Mouse (Mus musculus) hindbrain, embryonic 10.5 days (tissue): Measurements from ENCODE around the gene Ptprt. TPM values are rescaled to one million over a fixed set of nuclear protein-coding genes. Genes with fewer than 3 reads are reported as not detected.

Experiments
- DNase-seq: peaks from one replicate; pipeline ENCODE4 v3.0.0-alpha.2; 2017; ENCODE audit warnings: low spot score
- H3K27ac ChIP-seq: fragments of 300-500 bp; sonication (generic); 2 replicates; pipeline ENCODE4 v1.5.1; 2016; ENCODE audit warnings: mild to moderate bottlenecking, moderate library complexity
- H3K27me3 ChIP-seq: fragments of 300-500 bp; sonication (generic); 2 replicates; pipeline ENCODE4 v1.6.1; 2016; ENCODE audit warnings: mild to moderate bottlenecking; ENCODE audit not compliant: poor library complexity, insufficient read depth, severe bottlenecking
- H3K36me3 ChIP-seq: fragments of 300-500 bp; sonication (generic); 2 replicates; pipeline ENCODE4 v1.6.1; 2016; ENCODE audit warnings: mild to moderate bottlenecking, moderate library complexity
- H3K4me1 ChIP-seq: fragments of 300-500 bp; sonication (generic); replicated peaks from 2 replicates; pipeline ENCODE4 v1.6.1; 2016; ENCODE audit warnings: mild to moderate bottlenecking
- H3K4me3 ChIP-seq: fragments of 300-500 bp; sonication (generic); 2 replicates; pipeline ENCODE4 v1.5.1; 2016; ENCODE audit warnings: mild to moderate bottlenecking, moderate library complexity
- H3K9me3 ChIP-seq: fragments of 300-500 bp; sonication (generic); 2 replicates; pipeline ENCODE4 v1.6.1; 2016; ENCODE audit warnings: mild to moderate bottlenecking, moderate library complexity
- WGBS: fragments of 180-500 bp; shearing (Covaris S2); methylation state at CpG from one replicate; pipeline ENCODE4 v1.1.7; 2016; 5-methylcytosine and 5-hydroxymethylcytosine counted together
- polyA plus RNA-seq: library from polyadenylated mRNA; unstranded; fragments of >200 nt; fragmentation: Nextera tagmentation; extraction: Ambion mirVana; gene quantifications from 2 replicates; pipeline ENCODE4 v1.2.1, GENCODE M21; 2016

Ptprt gene
- polyA plus RNA-seq, 1 experiment from 2014 or later = 1.7 TPM

DNA sequence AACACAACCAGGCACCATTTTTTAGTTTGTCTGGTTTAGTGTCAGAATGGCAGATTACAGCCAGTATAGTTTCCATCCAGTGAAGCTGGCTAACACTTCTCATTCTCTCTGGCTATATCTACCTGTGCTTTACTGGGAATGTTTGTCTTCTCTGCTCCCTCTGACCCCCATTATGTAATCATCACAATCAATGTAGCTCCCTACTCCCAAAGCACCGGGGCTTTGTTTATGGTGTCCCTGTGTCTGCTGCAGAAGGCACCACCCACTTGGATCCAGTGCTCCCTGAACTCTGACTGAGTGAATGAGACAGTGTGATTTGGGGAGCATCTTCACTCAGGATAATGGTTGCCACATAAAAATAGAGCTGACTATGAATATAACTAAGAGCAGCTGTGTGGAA lies 217.8 kb downstream of the Ptprt start:
- WGBS = 56% methylated on average over 1 of the region's 1 CpGs
- no peaks in the 10 kb centered on the region for H3K9me3 ChIP-seq
- no peaks in the 10 kb centered on the region for H3K4me1 ChIP-seq
- H3K4me3 ChIP-seq = no peak overlapping the region
- H3K27me3 ChIP-seq = no peaks in the 10 kb centered on the region
- H3K27ac ChIP-seq = no peak overlapping the region
- DNase-seq = no peak
- no peaks in the 10 kb centered on the region for H3K36me3 ChIP-seq

DNA sequence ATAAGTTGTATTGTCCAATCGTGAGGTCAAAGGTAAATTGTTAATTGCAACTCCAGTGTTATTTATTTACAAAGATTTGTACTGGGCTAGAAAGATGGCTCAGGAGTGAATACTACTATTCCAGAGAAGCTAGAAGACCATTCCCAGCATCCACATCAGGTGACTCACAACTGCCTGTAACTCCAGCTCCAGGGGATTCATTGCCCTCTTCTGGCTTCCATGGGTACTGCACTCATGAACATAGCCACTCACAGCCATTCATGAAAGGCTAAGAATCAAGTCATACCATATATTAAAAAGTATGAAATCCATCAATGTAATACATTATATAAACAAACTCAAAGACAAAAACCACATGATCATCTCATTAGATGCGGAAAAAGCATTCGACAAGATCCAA lies 224.3 kb downstream of the Ptprt start:
- 95% methylated on average over 3 of the region's 3 CpGs for WGBS
- Histone ChIP-seq H3K36me3 (no peaks in the 10 kb centered on the region), H3K27me3 (no peaks in the 10 kb centered on the region), H3K27ac (no peak overlapping the region), H3K4me1 (no peaks in the 10 kb centered on the region), H3K9me3 (no peaks in the 10 kb centered on the region), H3K4me3 (no peak overlapping the region)
- no peak for DNase-seq

- Histone ChIP-seq H3K27me3 (no peaks in the 10 kb centered on the region), H3K27ac (no peak overlapping the region), H3K4me3 (no peak overlapping the region), H3K4me1 (no peaks in the 10 kb centered on the region), H3K36me3 (no peaks in the 10 kb centered on the region), H3K9me3 (no peaks in the 10 kb centered on the region)
- 76% methylated on average over 7 of the region's 7 CpGs for WGBS
- no peak for DNase-seq
Measured at GRCm38 (mm10) chr2:162430171-162430570, 230.8 kb downstream of the Ptprt start.

DNA sequence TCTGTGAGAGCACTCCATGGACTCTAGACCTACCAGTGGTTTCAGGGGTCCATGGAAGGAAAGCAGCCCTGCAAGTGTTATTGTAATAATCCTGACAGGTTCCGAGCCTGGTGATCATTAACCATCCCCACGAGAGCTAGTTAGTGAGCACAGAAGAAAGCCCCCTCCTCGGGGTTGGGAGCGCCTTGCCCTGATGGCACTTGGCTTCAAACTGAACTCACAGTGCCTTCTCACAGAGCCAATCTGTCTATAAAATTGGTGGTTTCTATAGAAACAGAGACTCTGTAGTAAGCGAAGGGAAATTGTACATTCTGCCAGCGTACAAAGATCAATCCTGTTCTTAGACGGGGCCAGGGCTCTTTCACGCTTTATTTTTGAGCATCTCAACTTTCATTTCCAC lies 234.8 kb downstream of the Ptprt start:
- no peak overlapping the region for H3K27ac ChIP-seq
- 91% methylated on average over 8 of the region's 8 CpGs for whole genome bisulfite sequencing
- DNase-seq = no peak

DNA sequence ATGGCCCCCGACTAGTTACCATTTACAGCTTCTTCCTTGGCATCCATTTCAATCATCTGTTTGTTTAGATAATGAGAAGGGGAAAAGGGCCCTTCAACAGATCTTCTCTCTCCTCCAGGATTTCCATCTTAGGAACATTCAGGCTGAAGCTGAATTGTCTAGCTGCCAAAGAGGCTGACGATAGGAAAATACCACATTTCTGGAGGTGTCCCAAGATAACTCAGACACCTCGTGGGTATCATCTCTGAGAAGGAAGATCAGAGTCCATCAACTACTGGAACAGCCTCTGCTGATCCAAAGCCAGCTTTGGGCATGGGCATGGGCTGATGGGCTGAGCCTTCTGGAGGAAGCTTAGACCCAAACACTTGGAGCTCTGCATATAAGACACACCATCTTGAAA lies 242.8 kb downstream of the Ptprt start:
- 87% methylated on average over 3 of the region's 3 CpGs for WGBS
- H3K9me3 ChIP-seq = no peaks in the 10 kb centered on the region
- no peaks in the 10 kb centered on the region for H3K36me3 ChIP-seq
- no peak overlapping the region for H3K27ac ChIP-seq
- peaks cover 6% of the 10 kb centered on the region for H3K4me1 ChIP-seq
- DNase-seq = no peak
- H3K27me3 ChIP-seq = no peaks in the 10 kb centered on the region
- no peak overlapping the region for H3K4me3 ChIP-seq

More for the DNA sequence above, 234.8 kb downstream of the Ptprt start:
- Histone ChIP-seq H3K27me3 (no peaks in the 10 kb centered on the region), H3K9me3 (no peaks in the 10 kb centered on the region), H3K4me1 (no peaks in the 10 kb centered on the region), H3K4me3 (no peak overlapping the region), H3K36me3 (no peaks in the 10 kb centered on the region)

DNA sequence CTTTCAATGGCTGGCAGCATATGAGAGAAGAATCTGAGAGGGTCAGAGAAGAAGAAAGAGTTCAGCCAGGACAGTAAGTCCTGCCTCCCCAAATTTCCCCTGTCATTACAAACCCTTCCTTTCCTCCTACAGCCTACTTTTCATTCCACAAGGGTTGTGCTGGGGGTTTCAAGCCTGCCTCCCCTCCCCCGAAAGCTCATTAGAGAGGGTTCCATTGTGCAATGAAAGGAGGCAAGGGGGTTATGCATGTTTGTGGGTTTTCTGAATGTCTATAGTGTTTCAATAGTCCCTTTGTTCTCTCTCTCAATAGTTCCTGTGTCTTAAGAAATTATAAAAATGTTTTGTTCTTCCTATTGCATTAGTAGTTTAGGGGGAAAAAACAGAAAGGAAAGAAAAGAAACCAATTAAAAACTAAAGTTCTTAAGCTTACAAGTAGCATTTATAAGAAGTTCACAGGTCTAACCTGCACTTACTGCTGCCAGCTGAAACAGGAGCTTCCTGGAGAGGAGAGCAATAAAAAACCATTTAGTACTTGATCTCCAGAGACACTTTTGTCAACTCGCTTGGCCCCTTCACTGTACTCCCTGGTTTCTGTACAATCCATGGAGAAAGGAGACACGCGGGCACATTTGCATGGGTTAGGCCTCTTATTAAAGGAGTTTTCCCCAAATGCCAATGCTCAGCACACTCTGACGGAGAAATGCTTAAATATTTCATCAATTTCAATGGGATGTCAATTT lies 247.7 kb downstream of the Ptprt start:
- DNase-seq = peak; percentile 9
- Histone ChIP-seq H3K36me3 (no peaks in the 10 kb centered on the region), H3K9me3 (no peaks in the 10 kb centered on the region), H3K27ac (peak overlapping the region; percentile 45), H3K4me1 (peaks cover 17% of the 10 kb centered on the region), H3K4me3 (no peak overlapping the region), H3K27me3 (no peaks in the 10 kb centered on the region)
- WGBS = 59% methylated on average over 5 of the region's 5 CpGs

GRCm38 (mm10) chr2:162411014-162411413 lies 249.9 kb downstream of the Ptprt start:
- H3K9me3 ChIP-seq = no peaks in the 10 kb centered on the region
- peaks cover 17% of the 10 kb centered on the region for H3K4me1 ChIP-seq
- 91% methylated on average over 4 of the region's 4 CpGs for WGBS
- H3K4me3 ChIP-seq = no peak overlapping the region
- H3K27me3 ChIP-seq = no peaks in the 10 kb centered on the region
- H3K36me3 ChIP-seq = no peaks in the 10 kb centered on the region
- no peak overlapping the region for H3K27ac ChIP-seq
- DNase-seq = no peak

- Histone ChIP-seq H3K9me3 (no peaks in the 10 kb centered on the region), H3K4me1 (peaks cover 17% of the 10 kb centered on the region), H3K27ac (no peak overlapping the region), H3K36me3 (no peaks in the 10 kb centered on the region), H3K4me3 (no peak overlapping the region), H3K27me3 (no peaks in the 10 kb centered on the region)
- DNase-seq = no peak
- WGBS = 81% methylated on average over 8 of the region's 8 CpGs
Measured at GRCm38 (mm10) chr2:162409245-162409644, 251.7 kb downstream of the Ptprt start.

GRCm38 (mm10) chr2:162401316-162402100 lies 259.4 kb downstream of the Ptprt start:
- Histone ChIP-seq H3K27me3 (no peaks in the 10 kb centered on the region), H3K36me3 (no peaks in the 10 kb centered on the region), H3K27ac (no peak overlapping the region), H3K4me1 (no peaks in the 10 kb centered on the region), H3K9me3 (no peaks in the 10 kb centered on the region), H3K4me3 (no peak overlapping the region)
- WGBS = 70% methylated on average over 6 of the region's 6 CpGs
- DNase-seq = no peak

- Histone ChIP-seq H3K9me3 (no peaks in the 10 kb centered on the region), H3K4me1 (no peaks in the 10 kb centered on the region), H3K27me3 (no peaks in the 10 kb centered on the region), H3K36me3 (no peaks in the 10 kb centered on the region), H3K4me3 (no peak overlapping the region), H3K27ac (no peak overlapping the region)
- 72% methylated on average over 6 of the region's 6 CpGs for WGBS
- DNase-seq = no peak
Measured at GRCm38 (mm10) chr2:162394601-162395000, 266.3 kb downstream of the Ptprt start.

DNA sequence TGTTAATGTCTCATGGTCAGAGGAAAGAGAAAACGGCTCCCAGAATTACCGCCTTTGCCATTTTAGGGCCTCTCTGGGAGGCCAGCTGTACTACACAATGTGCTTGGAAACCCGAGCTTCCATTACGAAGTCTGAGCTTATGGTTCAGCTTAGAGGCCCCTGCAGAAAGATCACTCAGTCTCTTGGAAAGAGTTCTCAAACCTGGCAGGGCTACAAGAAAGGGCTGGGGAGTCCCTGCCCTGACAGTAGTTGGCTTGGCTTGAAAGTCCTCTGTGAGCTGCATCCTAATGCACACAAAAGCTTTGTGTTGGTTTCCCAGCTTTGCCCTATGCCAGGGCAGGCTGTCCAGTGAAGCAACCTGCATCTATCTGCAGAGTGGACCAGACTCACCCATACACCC lies 269.1 kb downstream of the Ptprt start:
- Histone ChIP-seq H3K36me3 (no peaks in the 10 kb centered on the region), H3K9me3 (no peaks in the 10 kb centered on the region), H3K4me1 (no peaks in the 10 kb centered on the region), H3K27ac (no peak overlapping the region), H3K27me3 (no peaks in the 10 kb centered on the region), H3K4me3 (no peak overlapping the region)
- 79% methylated on average over 4 of the region's 4 CpGs for whole genome bisulfite sequencing
- DNase-seq = no peak

GRCm38 (mm10) chr2:162377309-162377708 lies 283.6 kb downstream of the Ptprt start:
- Histone ChIP-seq H3K4me3 (no peak overlapping the region), H3K9me3 (no peaks in the 10 kb centered on the region), H3K4me1 (no peaks in the 10 kb centered on the region), H3K36me3 (no peaks in the 10 kb centered on the region), H3K27ac (no peak overlapping the region), H3K27me3 (no peaks in the 10 kb centered on the region)
- no peak for DNase-seq
- WGBS = 89% methylated on average over 7 of the region's 7 CpGs

GRCm38 (mm10) chr2:162349047-162349446 lies 311.9 kb downstream of the Ptprt start:
- no peak overlapping the region for H3K27ac ChIP-seq
- H3K36me3 ChIP-seq = no peaks in the 10 kb centered on the region
- no peaks in the 10 kb centered on the region for H3K9me3 ChIP-seq
- DNase-seq = no peak
- no peak overlapping the region for H3K4me3 ChIP-seq
- WGBS = 50% methylated on average over 1 of the region's 1 CpGs
- H3K4me1 ChIP-seq = no peaks in the 10 kb centered on the region
- no peaks in the 10 kb centered on the region for H3K27me3 ChIP-seq
